In genomic region chr2:171242356-171242755, GRCm38 (mm10) we compare ENCODE assay signal across 24 mouse cellular contexts.
"Had no signal": no experiment of that assay in that cellular context is flagged by ENCODE, and none has a peak within 500 bp of the region (broad histone marks: within the 10 kb centered on the region; RNA-seq: fewer than 3 reads in every experiment).

No protein-coding gene starts in this region.

- H3K27ac ChIP-seq: embryonic facial prominence, embryonic 10.5 days; embryonic facial prominence, embryonic 12.5 days; embryonic facial prominence, embryonic 13.5 days; embryonic facial prominence, embryonic 15.5 days; forebrain, embryonic 10.5 days; forebrain, embryonic 12.5 days; forebrain, embryonic 13.5 days; forebrain, embryonic 15.5 days; gastrocnemius, adult 2 months; heart, adult 2 months; heart, embryonic 10.5 days had no signal

- H3K36me3 ChIP-seq: embryonic facial prominence, embryonic 10.5 days; embryonic facial prominence, embryonic 12.5 days; embryonic facial prominence, embryonic 13.5 days; embryonic facial prominence, embryonic 15.5 days; forebrain, embryonic 10.5 days; forebrain, embryonic 12.5 days; forebrain, embryonic 15.5 days; heart, embryonic 10.5 days had no signal

- H3K9me3 ChIP-seq: embryonic facial prominence, embryonic 10.5 days; embryonic facial prominence, embryonic 12.5 days; embryonic facial prominence, embryonic 13.5 days; embryonic facial prominence, embryonic 15.5 days; forebrain, embryonic 10.5 days; forebrain, embryonic 12.5 days; forebrain, embryonic 13.5 days; forebrain, embryonic 15.5 days; heart, embryonic 10.5 days had no signal

- H3K4me3 ChIP-seq: embryonic facial prominence, embryonic 10.5 days; embryonic facial prominence, embryonic 12.5 days; embryonic facial prominence, embryonic 13.5 days; embryonic facial prominence, embryonic 15.5 days; erythroblast, embryonic 14.5 days; forebrain, embryonic 10.5 days; forebrain, embryonic 12.5 days; forebrain, embryonic 13.5 days; forebrain, embryonic 15.5 days; gastrocnemius, adult 2 months; heart, adult 2 months; heart, embryonic 10.5 days had no signal

- H3K9ac ChIP-seq: embryonic facial prominence, embryonic 12.5 days; embryonic facial prominence, embryonic 13.5 days; embryonic facial prominence, embryonic 15.5 days; forebrain, embryonic 12.5 days; forebrain, embryonic 13.5 days; forebrain, embryonic 15.5 days; forebrain, postnatal 0 days had no signal

- DNase-seq: cerebellum, adult 9-11 months; cerebellum, postnatal 10 days; cerebellum, postnatal 14 days; cerebellum, postnatal 25 days; cerebellum, postnatal 36 days; embryo, embryonic 11 days; forebrain, postnatal 0 days; gastrocnemius, adult 2 months; gastrocnemius, postnatal 10 days; gastrocnemius, postnatal 14 days; gastrocnemius, postnatal 25 days; gastrocnemius, postnatal 36 days; heart, adult 18-20 months; heart, adult 2 months had no signal

- H3K27me3 ChIP-seq: embryonic facial prominence, embryonic 12.5 days; embryonic facial prominence, embryonic 13.5 days; embryonic facial prominence, embryonic 15.5 days; forebrain, embryonic 12.5 days; forebrain, embryonic 13.5 days; forebrain, embryonic 15.5 days had no signal

- H3K4me1 ChIP-seq: embryonic facial prominence, embryonic 10.5 days; embryonic facial prominence, embryonic 12.5 days; embryonic facial prominence, embryonic 13.5 days; embryonic facial prominence, embryonic 15.5 days; forebrain, embryonic 12.5 days; heart, embryonic 10.5 days had no signal
